Mouse (Mus musculus) right cerebral cortex, adult 2 months (tissue): ENCODE measurements around the gene Samm50.

ENCODE experiments used
- DNase-seq, 2 experiments: peaks; one replicate each; pipeline ENCODE4 v3.0.0; 2021 to 2022; ENCODE audit warnings: low spot score in 2 of 2

Samm50 gene

DNA sequence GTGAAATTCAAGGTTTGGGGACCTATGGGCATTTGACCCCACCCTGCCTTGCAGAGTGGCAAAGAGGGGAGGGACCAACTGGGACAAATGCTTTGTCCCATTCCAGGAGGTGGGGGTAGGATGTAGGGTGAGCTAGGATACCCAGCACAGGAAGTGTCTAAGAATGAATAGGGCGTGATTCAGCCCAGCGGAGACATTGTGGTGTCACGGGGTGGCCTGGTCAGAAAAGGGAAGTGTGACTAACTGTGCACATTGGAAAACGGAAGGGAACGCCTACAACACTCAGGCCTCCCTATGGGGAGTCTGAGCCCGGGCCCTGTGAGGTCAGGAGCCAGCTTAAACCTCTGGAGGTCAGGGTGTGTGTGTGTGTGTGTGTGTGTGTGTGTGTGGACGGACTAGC, 43.6 kb downstream of the Samm50 start:
- DNase-seq: no peak

DNA sequence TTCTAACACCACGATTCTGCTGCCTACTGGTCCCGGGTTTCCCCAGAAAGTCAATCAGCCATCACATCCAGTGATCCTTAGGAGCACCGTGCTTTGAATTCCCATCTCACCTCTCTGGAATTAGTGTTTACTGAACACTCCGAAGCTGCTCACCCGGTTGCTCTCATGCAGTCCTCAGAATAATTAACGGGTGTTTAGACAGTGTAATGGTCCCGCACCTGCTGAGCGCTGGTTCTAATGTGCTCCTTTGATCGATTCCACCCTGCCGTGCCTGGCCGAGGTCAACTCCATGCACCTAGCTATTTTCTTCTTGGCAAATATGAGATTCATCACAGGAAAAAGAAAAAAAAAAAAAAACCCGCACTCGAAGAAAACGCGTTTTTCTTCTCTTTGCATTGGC, 46.5 kb downstream of the Samm50 start:
- DNase-seq: no peak

DNA sequence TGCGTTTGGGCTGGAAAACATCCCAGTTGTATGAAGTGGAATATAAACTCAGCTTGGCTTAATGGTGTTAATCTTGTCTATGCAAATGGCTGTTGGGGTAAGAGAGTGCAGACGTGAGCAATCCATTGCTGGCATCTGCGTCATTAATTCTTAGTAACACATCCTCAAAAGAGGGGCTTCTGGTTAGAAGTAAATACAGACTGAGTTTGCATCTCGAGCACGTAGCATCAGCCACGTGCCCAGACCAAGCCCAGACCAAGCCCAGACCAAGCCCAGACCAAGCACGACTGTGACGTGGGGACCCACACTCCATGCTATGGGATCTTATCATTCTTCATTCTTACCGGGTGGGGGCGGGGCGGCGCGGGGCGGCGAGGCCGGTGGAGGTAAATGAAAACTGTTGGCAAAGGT, 47.0 kb downstream of the Samm50 start:
- no peak for DNase-seq

DNA sequence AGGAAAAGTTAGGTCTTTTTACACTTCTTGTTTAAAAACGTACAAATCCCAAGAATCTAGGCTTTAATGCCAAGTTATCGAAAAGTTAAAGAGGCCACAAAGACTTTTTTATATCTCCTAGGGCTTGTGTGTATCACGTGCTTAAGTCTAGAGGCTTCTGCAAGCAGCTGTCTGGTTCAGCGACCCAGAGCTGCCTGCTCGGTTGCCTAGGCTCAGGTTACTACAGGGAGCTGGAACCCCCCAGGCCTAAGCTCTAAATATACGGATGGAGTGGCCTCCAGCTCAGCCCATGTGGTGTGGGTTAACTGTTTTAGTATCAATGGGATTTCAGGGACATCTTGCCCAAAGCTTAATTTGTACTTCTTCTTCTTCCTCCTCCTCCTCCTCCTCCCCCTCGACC, 49.5 kb downstream of the Samm50 start:
- no peak for DNase-seq

DNA sequence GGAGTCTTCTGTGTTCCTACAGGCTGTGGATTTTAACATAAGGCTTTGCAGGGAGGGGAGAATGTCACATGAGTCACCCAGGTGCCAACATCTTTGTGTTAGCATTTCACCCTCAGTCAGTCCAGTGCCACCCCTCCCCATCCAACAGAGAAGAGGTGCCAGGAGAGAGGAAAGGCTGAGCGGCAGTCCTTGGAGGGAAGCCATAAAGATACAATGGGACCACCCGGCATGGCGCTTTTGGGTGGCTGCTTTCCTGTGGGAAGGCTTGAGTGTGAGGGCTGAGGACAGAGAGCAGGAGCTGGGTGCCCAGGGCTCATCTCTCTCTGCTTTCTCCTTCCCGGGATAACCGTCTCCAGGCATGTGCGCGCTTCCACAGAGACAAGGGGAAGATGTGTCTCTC, 53.1 kb downstream of the Samm50 start:
- no peak for DNase-seq

DNA sequence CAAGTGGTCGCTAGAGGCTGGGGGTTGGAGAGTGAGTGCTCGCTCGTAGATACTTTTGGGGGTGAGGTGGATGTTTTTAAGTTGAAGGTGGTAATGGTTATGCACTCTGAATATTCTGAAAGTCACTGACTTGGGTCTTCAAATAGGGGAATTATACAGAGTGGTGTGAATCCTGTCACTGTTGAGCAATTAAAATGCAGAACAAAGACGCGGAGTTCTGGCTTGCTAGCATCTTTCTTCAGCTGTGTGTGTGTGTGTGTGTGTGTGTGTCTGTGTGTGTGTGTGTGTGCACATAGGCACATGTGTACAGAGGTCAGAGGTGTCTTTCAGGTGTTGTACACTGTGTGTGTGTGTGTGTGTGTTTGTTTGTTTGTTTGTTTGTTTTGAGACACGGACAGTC, 54.2 kb downstream of the Samm50 start:
- no peak for DNase-seq

DNA sequence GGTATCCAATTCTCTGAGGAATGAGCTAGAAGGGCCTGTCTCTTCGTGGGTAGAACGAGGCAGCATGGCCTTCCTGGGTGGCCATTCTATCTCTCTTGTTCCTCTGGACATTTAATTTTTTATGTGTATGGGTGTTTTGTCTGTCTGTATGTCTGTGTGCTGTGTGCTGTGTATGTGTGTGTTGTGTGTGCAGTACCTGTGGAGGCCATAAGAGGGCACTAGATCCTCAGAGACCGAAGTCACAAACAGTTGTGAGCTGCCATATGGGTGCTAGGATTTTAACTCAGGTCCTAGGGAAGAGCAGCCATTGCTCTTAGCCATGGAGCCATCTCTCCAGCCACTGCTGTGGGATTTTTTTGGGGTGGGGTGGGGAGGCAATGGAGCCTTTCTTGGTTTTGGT, 55.3 kb downstream of the Samm50 start:
- no peak for DNase-seq

DNA sequence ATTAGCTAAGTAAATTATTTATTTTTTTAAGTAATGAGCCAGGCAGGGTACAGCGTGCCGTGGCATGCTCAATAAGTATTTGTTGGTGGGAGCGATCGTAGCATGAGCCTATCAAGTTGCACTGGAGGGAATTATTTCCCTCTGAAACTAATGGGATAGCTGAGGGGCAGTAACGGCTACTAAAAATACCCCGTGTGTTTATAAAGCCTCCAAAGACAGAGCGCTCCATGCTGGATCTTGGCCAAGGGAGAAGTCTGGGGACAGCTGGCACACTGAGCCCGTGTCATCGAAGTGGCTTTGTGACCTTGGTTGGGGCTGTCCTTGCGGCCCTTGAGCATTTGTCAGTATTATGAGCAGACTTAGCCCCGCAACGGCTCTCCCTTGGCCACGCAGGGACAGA, 59.2 kb downstream of the Samm50 start:
- DNase-seq: no peak

DNA sequence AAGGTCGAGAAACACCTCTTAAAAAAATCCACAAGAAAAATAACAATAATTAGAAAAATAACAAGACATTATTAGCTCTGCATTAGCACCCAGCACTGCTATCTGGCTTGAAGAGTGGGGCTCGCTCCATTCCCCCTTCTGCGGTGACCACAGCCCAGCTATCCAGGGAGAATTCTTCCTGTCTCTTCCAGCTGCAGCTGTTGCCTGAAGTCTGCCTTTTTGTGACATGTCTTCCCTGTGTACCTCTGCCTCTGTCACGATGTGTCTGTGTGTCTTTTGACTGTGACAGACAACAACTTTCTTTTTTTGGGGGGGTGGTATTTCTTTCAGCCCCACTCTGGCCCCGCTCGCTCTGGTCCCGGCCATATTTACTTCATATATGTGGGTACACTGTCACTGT, 60.6 kb downstream of the Samm50 start:
- no peak for DNase-seq

DNA sequence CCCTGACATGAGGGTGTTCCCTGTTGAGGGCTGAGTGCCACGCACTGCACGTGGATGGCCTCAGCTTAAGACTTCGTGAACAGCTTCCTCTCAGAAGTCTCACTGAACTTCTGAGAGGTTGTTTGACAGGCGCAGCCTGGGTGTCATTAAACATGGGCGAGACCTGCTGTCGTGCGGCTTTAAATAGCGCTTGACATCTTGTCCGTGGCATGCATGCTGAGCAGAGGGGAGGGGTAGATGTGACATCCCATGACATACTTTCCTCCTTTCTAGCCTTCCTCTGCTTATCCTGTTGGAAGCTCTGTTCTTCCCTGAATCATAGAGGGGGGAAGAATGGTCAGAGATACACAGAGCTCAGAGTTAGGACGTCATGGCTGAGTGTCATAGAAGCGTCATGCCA, 61.7 kb downstream of the Samm50 start:
- DNase-seq: no peak

DNA sequence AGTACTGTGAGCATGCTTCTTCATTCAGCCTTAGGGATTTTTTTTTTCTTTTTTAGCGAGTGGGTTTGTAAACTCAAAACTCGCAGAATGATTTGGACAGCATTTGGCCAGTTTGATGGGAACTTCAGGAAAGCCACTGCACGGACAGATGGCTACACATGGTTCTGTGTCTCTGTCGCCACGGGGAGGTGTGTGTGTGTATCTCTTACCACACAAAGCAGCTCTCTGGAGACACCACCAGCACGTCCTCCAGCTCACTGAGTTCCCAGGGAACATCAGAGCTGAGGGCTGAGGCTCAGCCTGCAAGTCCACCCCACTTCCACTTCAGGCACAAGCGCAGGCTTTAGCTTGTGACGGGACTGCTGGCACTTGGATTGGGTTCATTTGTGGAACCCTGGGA, 62.3 kb downstream of the Samm50 start:
- no peak for DNase-seq

DNA sequence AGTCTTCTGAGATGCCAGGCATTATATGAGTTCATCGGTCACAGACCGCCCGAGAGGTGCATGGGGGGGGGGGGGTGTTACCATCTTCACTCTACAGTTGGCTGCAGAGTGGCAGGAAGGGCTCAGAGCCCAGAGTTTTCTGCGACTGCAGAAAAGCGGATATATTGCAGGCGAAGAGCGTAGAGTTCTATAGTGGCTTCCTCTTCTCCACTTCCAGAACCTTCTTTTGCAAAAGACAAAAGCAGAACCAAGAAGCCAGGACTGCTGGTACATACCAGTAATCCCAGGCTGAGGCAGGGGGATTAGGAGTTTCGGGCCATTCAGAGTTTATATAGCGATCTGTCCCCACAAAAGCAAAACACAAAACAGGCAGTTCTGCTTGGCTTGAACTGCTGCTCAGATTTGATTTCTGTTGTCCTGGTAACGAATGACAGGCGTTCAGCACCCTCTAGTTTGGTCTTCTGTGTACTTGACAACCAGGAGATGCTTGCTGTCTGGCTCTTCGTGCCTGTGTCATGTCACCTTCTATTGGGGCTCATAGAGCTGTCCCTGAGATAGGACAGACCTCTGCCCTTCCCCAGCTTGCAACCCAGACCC, 64.3 kb downstream of the Samm50 start:
- no peak for DNase-seq

DNA sequence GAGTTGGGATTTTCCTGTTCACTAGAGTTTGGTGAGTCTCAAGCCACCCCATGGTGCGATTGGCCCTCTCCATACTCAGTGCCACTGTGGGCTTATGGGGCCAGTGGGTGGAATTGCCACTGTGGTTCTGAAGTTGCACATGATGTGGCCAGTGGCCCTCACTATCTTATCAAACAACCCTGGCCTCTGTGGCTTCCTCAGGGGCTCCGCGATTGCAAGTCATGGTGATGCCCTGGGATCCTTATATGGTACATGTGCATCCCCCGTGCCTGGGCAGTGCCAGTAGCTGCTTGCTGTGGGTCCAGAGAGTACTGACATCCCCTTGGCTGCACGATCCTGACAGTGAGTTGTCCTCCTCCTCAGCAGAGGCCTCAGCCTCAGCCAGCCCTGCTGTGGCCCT, 64.8 kb downstream of the Samm50 start:
- no peak for DNase-seq

DNA sequence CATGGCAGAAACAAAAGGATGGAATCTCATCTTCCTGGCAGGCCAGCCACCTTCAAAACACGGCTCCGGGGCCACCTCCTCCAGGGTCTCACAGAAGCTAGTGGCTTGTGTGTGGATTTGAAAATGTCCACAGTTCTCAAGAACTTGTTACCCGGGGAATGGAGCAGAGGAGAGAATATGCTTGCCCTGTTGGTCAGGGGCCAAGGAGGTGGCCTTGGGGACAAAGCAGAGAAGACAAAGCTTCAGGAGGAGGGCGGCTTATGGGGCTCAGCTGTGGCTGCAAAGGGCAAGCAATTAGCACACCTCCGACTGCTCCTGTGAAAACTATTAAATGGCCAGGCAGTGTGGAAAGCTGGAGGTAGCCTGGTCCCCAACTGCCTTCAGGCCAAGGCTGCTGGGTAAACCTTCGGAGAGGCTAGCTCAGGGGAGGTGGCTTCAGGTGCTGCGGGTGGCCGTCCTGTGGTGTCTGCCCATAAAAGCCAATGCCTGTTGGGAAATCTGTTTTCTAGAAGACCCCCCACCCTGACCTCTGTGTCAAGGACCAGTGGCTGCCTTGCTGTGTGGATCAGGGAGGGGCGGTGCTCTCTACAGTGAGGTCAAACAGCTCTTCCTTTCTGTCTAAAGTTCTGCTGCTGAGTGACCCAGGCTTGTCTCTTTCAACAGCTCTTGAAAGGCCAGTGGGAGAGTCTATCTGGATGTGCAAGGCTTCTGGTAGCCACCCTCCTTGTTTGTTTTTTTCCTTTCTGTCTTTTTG, 66.7 kb downstream of the Samm50 start:
- DNase-seq: no peak

DNA sequence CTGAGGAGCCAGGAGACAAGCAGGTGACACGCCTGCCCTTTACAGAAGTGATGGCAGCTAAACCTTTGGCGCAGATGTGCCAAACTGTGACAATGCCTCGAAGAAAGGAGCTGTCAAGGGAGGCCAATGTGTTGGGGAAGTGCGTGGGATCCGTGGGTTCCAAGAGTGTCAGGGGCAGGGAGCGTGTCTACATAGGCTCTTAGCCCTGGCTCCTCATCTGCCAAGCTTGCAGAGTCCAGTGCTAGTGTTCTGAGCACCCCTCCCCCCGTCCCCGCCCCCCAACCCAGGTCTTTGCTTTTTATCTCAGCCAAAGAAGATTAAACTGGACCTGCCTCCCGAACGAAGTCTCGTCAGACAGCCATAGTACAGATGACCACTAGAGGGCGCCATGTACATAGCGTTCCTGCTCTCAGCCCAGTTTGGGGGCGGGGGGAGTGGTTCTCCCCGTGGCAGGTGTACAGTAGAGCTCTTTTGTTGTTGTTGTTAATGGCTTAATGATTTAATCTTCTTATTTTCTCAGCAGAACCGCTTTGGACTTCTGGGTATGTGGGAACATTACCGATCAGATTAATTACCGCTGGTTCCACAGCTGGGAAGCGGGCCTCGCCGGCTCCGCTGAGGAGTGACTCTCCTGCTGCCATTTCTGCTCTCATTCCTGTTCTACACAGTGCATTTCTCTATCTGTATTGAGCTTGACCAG, 68.2 kb downstream of the Samm50 start:
- peak; percentile 87 to 89 for DNase-seq

DNA sequence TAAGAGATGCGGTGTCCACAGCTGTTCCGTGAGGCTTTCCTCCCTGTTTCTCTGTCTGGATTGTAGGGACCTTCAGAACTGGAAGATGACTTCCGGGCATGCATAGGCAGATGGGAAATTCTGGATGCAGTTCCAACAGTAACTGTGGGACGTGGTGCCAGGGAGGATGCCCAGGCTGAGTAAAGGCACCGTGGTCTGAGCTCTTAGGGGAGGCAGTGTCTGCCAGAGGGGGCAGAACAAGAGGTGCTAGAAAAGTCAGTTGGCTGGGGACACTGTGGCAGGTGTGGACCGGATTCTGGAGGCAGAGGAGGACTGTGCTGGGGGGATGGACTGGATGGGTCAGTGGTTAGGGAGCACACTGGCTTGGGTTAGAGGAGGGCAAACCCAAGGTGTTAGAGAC, 70.6 kb downstream of the Samm50 start:
- no peak for DNase-seq

DNA sequence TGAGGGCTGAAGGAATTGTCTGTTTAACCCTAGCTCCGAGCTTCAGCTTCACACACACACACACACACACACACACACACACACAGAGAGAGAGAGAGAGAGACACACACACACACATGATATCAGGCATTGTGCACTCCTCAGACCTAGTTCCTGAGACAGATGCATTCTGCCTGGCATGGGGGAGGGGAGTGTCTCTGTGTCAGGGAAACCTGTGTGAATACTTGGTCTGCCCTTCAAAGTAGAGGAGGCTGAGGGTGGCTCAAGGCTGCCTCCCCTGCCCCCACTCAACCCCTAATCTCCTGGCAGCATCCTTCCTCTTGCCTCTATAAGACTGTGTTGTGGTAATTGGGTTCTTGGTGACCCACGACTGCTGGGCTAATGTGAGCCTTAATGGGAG, 71.5 kb downstream of the Samm50 start:
- no peak for DNase-seq

DNA sequence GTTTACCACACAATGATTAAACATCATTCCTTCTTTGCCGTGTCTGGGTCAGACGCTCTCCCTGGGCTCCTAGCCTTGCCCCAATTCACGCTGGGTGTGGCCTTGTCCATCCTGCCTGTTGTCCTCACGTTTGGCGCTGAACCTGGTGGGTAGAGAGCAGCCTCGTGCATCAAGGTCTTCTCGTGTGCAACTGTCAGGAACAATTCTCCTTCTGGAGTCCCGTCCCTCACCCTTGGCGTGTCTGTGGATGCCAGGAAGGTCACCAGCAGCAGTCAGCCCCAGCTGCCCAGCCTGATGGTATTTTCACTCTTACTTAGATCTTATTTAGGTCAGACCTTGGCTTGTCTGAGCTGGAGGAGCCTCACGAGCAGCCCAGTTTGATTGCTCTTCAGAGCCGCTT, 73.1 kb downstream of the Samm50 start:
- no peak for DNase-seq

DNA sequence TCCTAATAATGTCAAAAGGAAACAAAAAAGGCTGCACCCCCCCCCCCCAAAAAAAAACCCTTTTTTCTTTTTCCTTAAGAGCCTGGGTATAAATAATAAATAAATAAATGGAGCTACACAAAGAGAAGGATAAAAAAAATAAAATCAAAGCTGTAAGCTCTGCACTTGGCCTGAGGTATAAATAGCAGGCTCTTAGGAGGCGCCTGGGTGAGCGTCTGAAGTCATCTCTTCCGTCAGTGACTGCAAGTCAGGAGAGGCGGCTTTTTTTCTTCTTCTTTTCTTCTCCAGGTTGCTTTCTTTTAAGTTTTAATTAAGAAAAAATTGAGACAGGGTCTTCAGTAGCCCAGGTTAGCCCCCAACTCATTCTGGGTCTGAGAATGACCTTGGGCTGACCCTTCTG, 74.2 kb downstream of the Samm50 start:
- DNase-seq: no peak
